ENCODE assay signal across 8 mouse cellular contexts in the genomic region with DNA sequence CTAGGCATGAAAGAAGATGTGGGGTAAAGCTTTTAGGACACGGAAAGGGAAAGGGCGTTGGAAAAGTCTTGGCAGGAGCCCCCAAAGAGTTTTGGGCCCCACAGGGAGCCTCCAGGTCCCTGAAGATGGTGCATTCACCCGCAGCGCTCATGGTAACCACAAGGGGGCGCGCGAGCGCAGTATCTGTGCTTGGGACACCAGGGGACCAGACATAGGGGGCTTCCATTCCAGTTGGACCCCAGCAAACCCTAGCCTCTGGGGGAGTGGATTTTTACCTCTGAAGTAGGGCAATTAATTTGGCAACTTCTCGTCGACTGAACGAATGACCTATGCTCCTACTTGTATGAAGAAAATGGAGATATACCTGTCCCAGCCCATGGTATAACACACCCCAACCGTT.
DNase-seq lines count a peak whose midpoint lies in the region; ATAC-seq and TF ChIP-seq lines count a peak whose summit lies in the region.

No protein-coding gene starts in this region.

- no peaks in the 10 kb centered on the region for H3K9me3 ChIP-seq in embryonic facial prominence, embryonic 14.5 days (ENCODE audit: control insufficient read depth, low read length)

- H3K9ac ChIP-seq in embryonic facial prominence, embryonic 14.5 days (ENCODE audit: low read depth, low read length): no peak overlapping the region

- peak; percentile 84 for TF ChIP-seq CTCF in bone marrow, adult 2 months (IDR thresholded peaks at IDR 0.05; ENCODE audit: control insufficient read depth, insufficient read depth, low read length)

- H3K27me3 ChIP-seq in embryonic facial prominence, embryonic 14.5 days (replicated peaks; ENCODE audit: control insufficient read depth, insufficient read depth, low read length): no peaks in the 10 kb centered on the region

- no peak overlapping the region for H3K4me3 ChIP-seq in bone marrow, adult 2 months (replicated peaks; ENCODE audit: control insufficient read depth, low read depth, low read length)
- H3K4me3 ChIP-seq in embryonic facial prominence, embryonic 14.5 days (ENCODE audit: low read depth, low read length): no peak overlapping the region

- H3K36me3 ChIP-seq in embryonic facial prominence, embryonic 14.5 days (ENCODE audit: control insufficient read depth, insufficient read depth, low read length): no peaks in the 10 kb centered on the region

- no peak for ATAC-seq in CD4-positive, CD25-positive, alpha-beta regulatory T cell, adult 4 months
- no peak for ATAC-seq in embryonic facial prominence, embryonic 14.5 days (ENCODE audit: low read depth)

- no peak for TF ChIP-seq POLR2A in bone marrow, adult 2 months (IDR thresholded peaks at IDR 0.05; ENCODE audit: borderline replicate concordance, control insufficient read depth, low read depth, low read length)

- H3K27ac ChIP-seq in bone marrow, adult 2 months (ENCODE audit: control insufficient read depth, insufficient read depth, low read depth, low read length, poor library complexity): no peak overlapping the region
- H3K27ac ChIP-seq in embryonic facial prominence, embryonic 14.5 days (replicated peaks; ENCODE audit: low read depth, low read length): no peak overlapping the region

- H3K4me2 ChIP-seq in embryonic facial prominence, embryonic 14.5 days (ENCODE audit: low read depth, low read length): no peak overlapping the region

- H3K4me1 ChIP-seq in bone marrow, adult 2 months (ENCODE audit: control insufficient read depth, insufficient read depth, low read length): no peaks in the 10 kb centered on the region
- no peaks in the 10 kb centered on the region for H3K4me1 ChIP-seq in embryonic facial prominence, embryonic 14.5 days (ENCODE audit: control insufficient read depth, insufficient read depth, low read length)

- WGBS in bone marrow, adult 2 months: 16% methylated on average over 12 of the region's 12 CpGs
- WGBS in embryonic facial prominence, embryonic 14.5 days: 24% methylated on average over 12 of the region's 12 CpGs

- peak; percentile 70 for DNase-seq in CD4-positive, CD25-positive, alpha-beta regulatory T cell, adult 2 months (ENCODE audit: low read depth, low spot score)
- peak; percentile 29 for DNase-seq in embryonic facial prominence, embryonic 14.5 days (ENCODE audit: low spot score)
- DNase-seq in heart, postnatal 4 days: peak; percentile 83
- DNase-seq in layer of hippocampus, postnatal 36 days: peak; percentile 66 to 75
- DNase-seq in mesoderm, embryonic 11.5 days (ENCODE audit: low read depth, low spot score): peak; percentile 80
- peak; percentile 64 to 79 for DNase-seq in spleen, postnatal 10 days (ENCODE audit: low spot score in 2 of 2)

Comparison
In these comparisons a context has a peak if more than half of its experiments do, and no peak if none do; other contexts are left out.
1. DNase-seq: peak in every context shown above with its lines; median percentile 83 in heart, postnatal 4 days; 80 in mesoderm, embryonic 11.5 days; 72 in spleen, postnatal 10 days; 70 in layer of hippocampus, postnatal 36 days; 70 in CD4-positive, CD25-positive, alpha-beta regulatory T cell, adult 2 months; 29 in embryonic facial prominence, embryonic 14.5 days.